Mouse (Mus musculus) kidney, adult 18-20 months (tissue): Measurements from ENCODE around the gene Pcgf6.
"Not testable (repeated sequence)": the region's sequence is repeated elsewhere in the genome, so short reads cannot be mapped to it uniquely, and the experiment has no call there.

Experiments used
- DNase-seq: peaks from one replicate; pipeline ENCODE4 v3.0.0; 2021

Gene Pcgf6

DNA sequence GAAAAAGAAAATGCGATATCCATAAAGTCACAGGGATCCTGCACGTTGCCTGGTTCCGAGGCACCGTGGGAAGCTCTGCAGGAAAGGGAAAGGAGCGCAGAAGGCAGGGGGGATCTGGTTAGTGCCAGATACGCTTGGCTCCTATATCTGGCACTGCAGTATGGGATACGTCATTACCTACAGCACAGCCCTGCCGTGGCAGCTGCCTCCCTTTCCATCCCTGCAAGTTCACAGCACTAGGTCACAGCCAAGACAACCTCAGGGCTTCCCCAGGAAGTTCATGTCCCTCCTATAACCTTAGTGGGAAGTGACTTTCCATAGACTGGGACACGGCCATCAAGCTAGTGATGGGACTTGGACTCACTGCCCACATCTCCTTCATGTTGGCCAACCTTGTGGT lies 54.6 kb downstream of the Pcgf6 start:
- DNase-seq: no peak

- DNase-seq: not testable (repeated sequence)
Observed at GRCm38 (mm10) chr19:46992329-46992728, 58.4 kb downstream of the Pcgf6 start.

- peak; percentile 88 for DNase-seq
Observed at GRCm38 (mm10) chr19:46991145-46991544, 59.6 kb downstream of the Pcgf6 start.

- DNase-seq: not testable (repeated sequence)
Observed at GRCm38 (mm10) chr19:46990625-46991024, 60.1 kb downstream of the Pcgf6 start.

DNA sequence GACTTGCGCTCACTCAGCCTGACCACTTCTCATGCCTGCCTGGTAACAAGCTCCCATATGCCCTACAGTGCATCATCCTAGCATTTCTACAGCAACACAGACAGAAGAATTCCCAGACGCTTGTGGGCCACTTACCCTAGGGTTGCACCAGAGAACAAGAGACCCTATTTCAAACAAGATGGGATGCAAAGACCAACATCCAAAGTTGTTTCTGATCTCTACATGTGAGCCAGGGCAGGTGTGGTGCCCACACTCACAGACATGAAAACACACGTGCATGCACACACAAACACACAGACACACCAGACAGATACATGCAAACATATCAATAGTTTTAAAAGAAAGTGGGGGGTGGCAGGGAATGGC lies 60.6 kb downstream of the Pcgf6 start:
- no peak for DNase-seq

- DNase-seq: peak; percentile 54
Observed at GRCm38 (mm10) chr19:46989479-46990152, 61.1 kb downstream of the Pcgf6 start.

GRCm38 (mm10) chr19:46988231-46989087 lies 62.2 kb downstream of the Pcgf6 start:
- peak; percentile 92 for DNase-seq

DNA sequence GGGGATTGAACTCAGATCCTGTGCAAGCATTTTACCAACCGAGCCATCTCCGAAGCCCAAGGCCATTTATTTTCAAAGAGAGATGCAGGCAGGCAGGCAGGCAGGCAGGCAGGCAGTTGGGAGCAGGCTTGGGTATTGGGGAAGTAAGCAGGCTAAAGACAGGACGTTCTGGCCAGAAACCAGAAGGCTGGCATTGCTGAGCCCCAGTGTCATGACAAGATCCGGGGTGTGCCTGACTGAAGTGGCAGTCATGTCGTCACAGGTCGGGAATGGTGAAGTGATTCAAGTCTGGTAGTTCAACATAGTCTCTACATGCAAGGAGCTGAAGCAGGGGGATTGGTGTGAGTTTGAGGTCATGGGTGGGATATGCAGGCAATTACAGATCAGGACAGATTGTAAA lies 63.1 kb downstream of the Pcgf6 start:
- no peak for DNase-seq

GRCm38 (mm10) chr19:46984726-46985622 lies 65.7 kb downstream of the Pcgf6 start:
- no peak for DNase-seq

DNA sequence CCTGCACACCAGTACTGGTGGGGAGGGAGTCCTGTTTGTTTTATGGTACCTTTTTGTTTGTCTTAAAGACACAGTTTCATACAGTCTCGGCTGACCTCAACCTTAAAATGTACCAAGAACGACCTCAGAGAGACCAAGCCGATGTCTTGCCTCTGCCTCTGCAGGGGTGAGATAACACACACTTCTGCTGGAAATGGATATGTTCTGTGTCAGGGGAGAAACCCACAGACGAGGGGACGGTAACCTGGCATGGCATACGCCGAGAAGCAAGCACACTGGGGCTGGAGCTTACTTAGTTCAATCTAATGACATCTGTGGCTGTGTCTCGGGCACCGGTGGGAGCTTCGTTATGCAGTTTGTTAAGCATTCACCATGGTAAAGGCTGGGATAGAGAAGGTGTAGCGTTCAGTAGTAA lies 66.7 kb downstream of the Pcgf6 start:
- DNase-seq: no peak
